Mouse (Mus musculus): Measurements from ENCODE around the gene Timm29. TPM values are rescaled to one million over a fixed set of nuclear protein-coding genes. Genes with fewer than 3 reads are reported as not detected.

Timm29 gene
- polyA plus RNA-seq, 1 experiment from 2014 or later = 74.0 TPM

GRCm38 (mm10) chr9:21556996-21557395 lies 35.5 kb upstream of the Timm29 start:
- no peaks in the 10 kb centered on the region for H3K4me1 ChIP-seq (replicated peaks; ENCODE audit: control insufficient read depth, insufficient read depth, low read length)
- peaks cover 10% of the 10 kb centered on the region for H3K36me3 ChIP-seq (replicated peaks; ENCODE audit: control insufficient read depth, insufficient read depth)
- no peaks in the 10 kb centered on the region for H3K27me3 ChIP-seq (ENCODE audit: control insufficient read depth, insufficient read depth, low read length)
- H3K4me2 ChIP-seq (replicated peaks) = no peak overlapping the region
- DNase-seq (ENCODE audit: low spot score) (no peak), ATAC-seq (ENCODE audit: low FRiP score) (no peak)
- H3K9ac ChIP-seq = no peak overlapping the region
- H3K27ac ChIP-seq = no peak overlapping the region
- WGBS = 89% methylated on average over 2 of the region's 2 CpGs
- no peak overlapping the region for H3K4me3 ChIP-seq (replicated peaks; ENCODE audit: low read length)
- H3K9me3 ChIP-seq (ENCODE audit: control insufficient read depth, low read length) = no peaks in the 10 kb centered on the region

- Histone ChIP-seq H3K36me3 (replicated peaks; ENCODE audit: control insufficient read depth, insufficient read depth) (peaks cover 16% of the 10 kb centered on the region), H3K4me3 (replicated peaks; ENCODE audit: low read length) (no peak overlapping the region), H3K9me3 (ENCODE audit: control insufficient read depth, low read length) (no peaks in the 10 kb centered on the region), H3K27ac (no peak overlapping the region), H3K9ac (no peak overlapping the region), H3K4me2 (replicated peaks) (no peak overlapping the region), H3K4me1 (replicated peaks; ENCODE audit: control insufficient read depth, insufficient read depth, low read length) (no peaks in the 10 kb centered on the region), H3K27me3 (ENCODE audit: control insufficient read depth, insufficient read depth, low read length) (no peaks in the 10 kb centered on the region)
- DNase-seq (ENCODE audit: low spot score) = no peak
- no peak for ATAC-seq (ENCODE audit: low FRiP score)
- 90% methylated on average over 2 of the region's 2 CpGs for WGBS
These were observed 35.0 kb upstream of the Timm29 start for GRCm38 (mm10) chr9:21557556-21557955.

- H3K4me3 ChIP-seq (replicated peaks; ENCODE audit: low read length) = no peak overlapping the region
- DNase-seq (ENCODE audit: low spot score) = no peak
These were observed 34.2 kb upstream of the Timm29 start for GRCm38 (mm10) chr9:21558366-21558765.

DNA sequence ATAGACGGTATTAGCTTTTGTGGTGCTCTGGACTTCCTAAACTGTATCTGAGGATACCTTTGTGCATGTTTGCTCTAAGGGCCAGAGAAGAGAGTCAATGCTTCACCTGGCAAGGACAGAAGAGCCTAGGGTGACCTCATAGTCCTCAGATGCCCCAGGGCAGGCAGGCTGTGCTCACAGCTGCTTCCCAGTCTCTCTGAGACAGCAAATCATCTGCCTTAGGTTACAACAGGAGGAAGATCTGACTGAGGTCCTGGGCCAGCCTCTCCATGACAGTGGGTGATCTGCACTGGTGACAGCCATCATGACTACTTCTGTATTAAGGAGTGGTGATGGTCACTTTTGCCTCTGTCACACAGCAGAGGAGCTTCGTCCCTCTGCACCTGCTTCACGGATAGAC lies 33.4 kb upstream of the Timm29 start:
- Histone ChIP-seq H3K9me3 (ENCODE audit: control insufficient read depth, low read length) (no peaks in the 10 kb centered on the region), H3K9ac (no peak overlapping the region), H3K27ac (no peak overlapping the region), H3K4me3 (replicated peaks; ENCODE audit: low read length) (no peak overlapping the region), H3K4me2 (replicated peaks) (no peak overlapping the region), H3K4me1 (replicated peaks; ENCODE audit: control insufficient read depth, insufficient read depth, low read length) (no peaks in the 10 kb centered on the region), H3K27me3 (ENCODE audit: control insufficient read depth, insufficient read depth, low read length) (no peaks in the 10 kb centered on the region), H3K36me3 (replicated peaks; ENCODE audit: control insufficient read depth, insufficient read depth) (peaks cover 16% of the 10 kb centered on the region)
- ATAC-seq (ENCODE audit: low FRiP score) (no peak), DNase-seq (ENCODE audit: low spot score) (no peak)
- WGBS = 90% methylated on average over 3 of the region's 3 CpGs

More at GRCm38 (mm10) chr9:21558366-21558765, 34.2 kb upstream of the Timm29 start:
- no peak overlapping the region for H3K27ac ChIP-seq
- H3K36me3 ChIP-seq (replicated peaks; ENCODE audit: control insufficient read depth, insufficient read depth) = peaks cover 16% of the 10 kb centered on the region
- no peaks in the 10 kb centered on the region for H3K4me1 ChIP-seq (replicated peaks; ENCODE audit: control insufficient read depth, insufficient read depth, low read length)
- 77% methylated on average over 4 of the region's 4 CpGs for WGBS
- no peak overlapping the region for H3K4me2 ChIP-seq (replicated peaks)
- no peaks in the 10 kb centered on the region for H3K9me3 ChIP-seq (ENCODE audit: control insufficient read depth, low read length)
- no peaks in the 10 kb centered on the region for H3K27me3 ChIP-seq (ENCODE audit: control insufficient read depth, insufficient read depth, low read length)
- H3K9ac ChIP-seq = no peak overlapping the region
- 0 out of 2 replicates have a peak, but pooled peaks have one; percentile 21 for ATAC-seq (ENCODE audit: low FRiP score)

DNA sequence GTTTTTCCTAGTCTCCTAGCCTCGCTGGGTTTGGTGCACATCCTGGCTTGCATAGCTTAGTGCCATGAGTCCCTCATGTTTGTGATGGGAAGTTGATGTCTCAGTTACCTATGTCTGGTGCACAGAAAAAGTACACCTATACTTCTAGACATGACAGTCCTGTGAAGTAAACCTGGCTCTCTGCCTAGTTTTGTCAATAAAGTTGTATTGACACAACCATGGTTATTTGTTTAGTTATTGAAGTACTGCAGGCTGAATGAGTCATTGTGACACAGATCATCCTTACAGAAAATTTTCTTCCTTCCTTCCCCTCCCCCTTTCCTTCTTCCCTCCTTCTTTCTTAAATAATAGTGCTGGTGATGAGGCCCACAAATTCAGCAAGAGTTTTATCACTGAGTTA lies 28.1 kb upstream of the Timm29 start:
- no peak for ATAC-seq (ENCODE audit: low FRiP score)
- H3K27ac ChIP-seq = no peak overlapping the region
- H3K4me3 ChIP-seq (replicated peaks; ENCODE audit: low read length) = no peak overlapping the region
- no peaks in the 10 kb centered on the region for H3K9me3 ChIP-seq (ENCODE audit: control insufficient read depth, low read length)
- DNase-seq (ENCODE audit: low spot score) = no peak
- H3K4me1 ChIP-seq (replicated peaks; ENCODE audit: control insufficient read depth, insufficient read depth, low read length) = no peaks in the 10 kb centered on the region
- 85% methylated on average over 1 of the region's 1 CpGs for WGBS
- no peak overlapping the region for H3K4me2 ChIP-seq (replicated peaks)
- no peak overlapping the region for H3K9ac ChIP-seq
- H3K36me3 ChIP-seq (replicated peaks; ENCODE audit: control insufficient read depth, insufficient read depth) = peaks cover 15% of the 10 kb centered on the region
- H3K27me3 ChIP-seq (ENCODE audit: control insufficient read depth, insufficient read depth, low read length) = no peaks in the 10 kb centered on the region

DNA sequence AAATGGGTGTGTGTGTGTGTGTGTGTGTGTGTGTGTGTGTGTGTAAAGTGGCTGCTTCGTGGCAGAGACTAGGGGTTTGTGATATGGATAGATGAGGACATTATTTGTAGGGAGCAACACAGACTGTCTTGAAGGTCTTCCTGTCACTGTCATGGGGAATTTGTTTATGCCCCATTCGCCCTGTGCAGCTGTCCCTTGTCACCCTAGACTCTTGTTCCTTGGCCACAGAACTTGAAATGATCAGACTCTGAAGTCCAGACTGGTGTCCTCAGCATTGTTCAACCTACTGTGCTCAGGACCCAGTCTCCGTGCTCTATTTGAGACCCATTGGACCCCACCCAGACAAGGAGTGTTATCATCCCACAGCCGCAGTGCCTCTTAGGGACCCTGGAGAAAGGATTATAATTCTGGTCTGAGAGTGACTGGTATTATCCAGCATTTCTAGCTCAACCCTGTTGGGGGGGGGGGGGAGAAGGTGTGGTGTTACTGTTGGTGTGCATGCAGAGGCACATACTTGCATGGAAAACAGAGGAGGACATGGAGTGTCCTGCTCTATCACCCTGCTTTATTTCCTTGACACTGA lies 27.4 kb upstream of the Timm29 start:
- Histone ChIP-seq H3K4me1 (replicated peaks; ENCODE audit: control insufficient read depth, insufficient read depth, low read length) (no peaks in the 10 kb centered on the region), H3K27me3 (ENCODE audit: control insufficient read depth, insufficient read depth, low read length) (no peaks in the 10 kb centered on the region), H3K9me3 (ENCODE audit: control insufficient read depth, low read length) (no peaks in the 10 kb centered on the region), H3K4me3 (replicated peaks; ENCODE audit: low read length) (no peak overlapping the region), H3K36me3 (replicated peaks; ENCODE audit: control insufficient read depth, insufficient read depth) (peaks cover 22% of the 10 kb centered on the region), H3K9ac (no peak overlapping the region), H3K27ac (no peak overlapping the region), H3K4me2 (replicated peaks) (no peak overlapping the region)
- DNase-seq (ENCODE audit: low spot score) (no peak), ATAC-seq (ENCODE audit: low FRiP score) (no peak)
- 93% methylated on average over 4 of the region's 4 CpGs for WGBS

- ATAC-seq (ENCODE audit: low FRiP score) = no peak
- no peak overlapping the region for H3K27ac ChIP-seq
- H3K9me3 ChIP-seq (ENCODE audit: control insufficient read depth, low read length) = no peaks in the 10 kb centered on the region
- no peak overlapping the region for H3K4me2 ChIP-seq (replicated peaks)
- 73% methylated on average over 1 of the region's 1 CpGs for WGBS
- H3K9ac ChIP-seq = no peak overlapping the region
- no peaks in the 10 kb centered on the region for H3K27me3 ChIP-seq (ENCODE audit: control insufficient read depth, insufficient read depth, low read length)
- no peaks in the 10 kb centered on the region for H3K4me1 ChIP-seq (replicated peaks; ENCODE audit: control insufficient read depth, insufficient read depth, low read length)
- no peak for DNase-seq (ENCODE audit: low spot score)
- H3K36me3 ChIP-seq (replicated peaks; ENCODE audit: control insufficient read depth, insufficient read depth) = peaks cover 34% of the 10 kb centered on the region
- H3K4me3 ChIP-seq (replicated peaks; ENCODE audit: low read length) = no peak overlapping the region
These were observed 26.0 kb upstream of the Timm29 start for GRCm38 (mm10) chr9:21566538-21566937.

- Histone ChIP-seq H3K9ac (no peak overlapping the region), H3K36me3 (replicated peaks; ENCODE audit: control insufficient read depth, insufficient read depth) (peaks cover 34% of the 10 kb centered on the region), H3K4me2 (replicated peaks) (no peak overlapping the region), H3K27me3 (ENCODE audit: control insufficient read depth, insufficient read depth, low read length) (no peaks in the 10 kb centered on the region), H3K27ac (no peak overlapping the region), H3K4me1 (replicated peaks; ENCODE audit: control insufficient read depth, insufficient read depth, low read length) (no peaks in the 10 kb centered on the region), H3K4me3 (replicated peaks; ENCODE audit: low read length) (no peak overlapping the region), H3K9me3 (ENCODE audit: control insufficient read depth, low read length) (no peaks in the 10 kb centered on the region)
- DNase-seq (ENCODE audit: low spot score) (no peak), ATAC-seq (ENCODE audit: low FRiP score) (no peak)
- WGBS = 92% methylated on average over 2 of the region's 2 CpGs
These were observed 25.5 kb upstream of the Timm29 start for GRCm38 (mm10) chr9:21567051-21567450.

DNA sequence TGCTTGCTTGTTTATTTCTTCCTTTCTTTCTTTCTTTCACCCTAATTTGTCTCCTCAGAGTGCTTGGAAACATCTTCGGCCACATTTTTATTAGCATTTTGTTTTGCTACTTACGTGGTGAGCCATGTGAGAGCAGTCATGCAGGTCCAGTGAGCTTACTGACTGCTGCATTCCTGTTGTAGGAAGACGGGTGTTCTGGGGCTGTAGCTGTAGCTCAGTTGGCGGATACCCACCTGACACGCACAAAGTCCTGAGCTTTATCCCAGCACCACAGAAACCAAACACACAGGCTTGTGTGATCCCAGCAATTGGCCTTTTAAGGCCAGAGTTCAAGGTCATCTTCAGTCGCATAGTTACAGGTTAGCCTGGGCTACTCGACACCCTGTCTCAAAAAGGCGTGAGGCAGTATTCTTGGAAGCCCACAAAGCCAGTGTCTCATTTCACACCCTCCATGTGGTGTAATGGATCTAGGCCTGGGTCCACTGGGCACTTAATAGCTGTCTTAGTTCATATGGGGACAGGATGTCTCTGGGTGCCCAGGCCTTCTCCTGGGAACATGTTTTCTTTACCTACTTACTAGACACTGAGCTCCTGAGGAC lies 23.8 kb upstream of the Timm29 start:
- Histone ChIP-seq H3K4me1 (replicated peaks; ENCODE audit: control insufficient read depth, insufficient read depth, low read length) (no peaks in the 10 kb centered on the region), H3K27me3 (ENCODE audit: control insufficient read depth, insufficient read depth, low read length) (no peaks in the 10 kb centered on the region), H3K4me3 (replicated peaks; ENCODE audit: low read length) (no peak overlapping the region), H3K9me3 (ENCODE audit: control insufficient read depth, low read length) (no peaks in the 10 kb centered on the region), H3K4me2 (replicated peaks) (no peak overlapping the region), H3K9ac (no peak overlapping the region), H3K36me3 (replicated peaks; ENCODE audit: control insufficient read depth, insufficient read depth) (peaks cover 45% of the 10 kb centered on the region), H3K27ac (no peak overlapping the region)
- DNase-seq (ENCODE audit: low spot score) (no peak), ATAC-seq (ENCODE audit: low FRiP score) (no peak)
- WGBS = 92% methylated on average over 8 of the region's 8 CpGs

All from hindbrain, embryonic 14.5 days (tissue).